Mouse (Mus musculus): ENCODE measurements at regions not wholly inside any gene's neighbourhood (a gene's known extent, or its start where the extent isn't known, plus 50 kb on each side); places are given as distances from the start of the nearest gene placed in this dataset.

DNA sequence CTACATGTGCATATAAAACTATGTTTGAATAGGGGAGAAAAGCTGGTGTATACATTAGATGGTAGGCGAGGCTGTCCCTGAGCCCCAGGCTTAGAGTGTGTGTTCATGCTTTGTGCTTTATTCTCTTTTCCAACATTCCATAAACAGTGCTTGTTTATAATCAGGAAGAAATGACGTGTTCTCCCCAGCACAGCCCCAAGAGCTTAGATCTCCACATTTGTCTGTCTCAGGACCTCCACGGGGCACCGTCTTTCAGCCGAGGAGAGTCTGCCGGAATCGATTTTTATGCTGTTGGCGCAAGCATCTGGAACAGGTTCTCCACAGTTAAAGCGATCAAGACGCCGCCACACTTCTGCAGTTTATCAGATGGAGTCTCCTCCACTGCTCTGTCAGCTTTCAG, 126.9 kb upstream of the Irs2 start:
- no peak for TF ChIP-seq MYOG (IDR thresholded peaks at IDR 0.05; ENCODE audit: control insufficient read depth in 1 of 3, insufficient read depth in 1 of 3, insufficient read length in 2 of 3, low read depth in 2 of 3)
- no peak for TF ChIP-seq POLR2A (IDR thresholded peaks at IDR 0.05; ENCODE audit: insufficient read length, low read depth)
- TF ChIP-seq POLR2AphosphoS2 (IDR thresholded peaks at IDR 0.05; ENCODE audit: insufficient read length, low read depth) = no peak
- TF ChIP-seq TCF3 (IDR thresholded peaks at IDR 0.05; ENCODE audit: insufficient read length, low read depth) = no peak
- TF ChIP-seq SRF (IDR thresholded peaks at IDR 0.05; ENCODE audit: control insufficient read depth, insufficient read length, low read depth) = no peak
- TF ChIP-seq MAX (IDR thresholded peaks at IDR 0.05; ENCODE audit: low read depth) = no peak
- no peak for TF ChIP-seq REST (IDR thresholded peaks at IDR 0.05; ENCODE audit: insufficient read depth, insufficient read length)
